Mouse (Mus musculus): ENCODE results near the gene Casp7. TPM values are rescaled to one million over a fixed set of nuclear protein-coding genes. Genes with fewer than 3 reads are reported as not detected.
"Not testable (repeated sequence)": the region's sequence is repeated elsewhere in the genome, so short reads cannot be mapped to it uniquely, and the experiment has no call there.

The Casp7 gene
- polyA plus RNA-seq, 1 experiment from 2014 or later = 21.3 TPM

DNA sequence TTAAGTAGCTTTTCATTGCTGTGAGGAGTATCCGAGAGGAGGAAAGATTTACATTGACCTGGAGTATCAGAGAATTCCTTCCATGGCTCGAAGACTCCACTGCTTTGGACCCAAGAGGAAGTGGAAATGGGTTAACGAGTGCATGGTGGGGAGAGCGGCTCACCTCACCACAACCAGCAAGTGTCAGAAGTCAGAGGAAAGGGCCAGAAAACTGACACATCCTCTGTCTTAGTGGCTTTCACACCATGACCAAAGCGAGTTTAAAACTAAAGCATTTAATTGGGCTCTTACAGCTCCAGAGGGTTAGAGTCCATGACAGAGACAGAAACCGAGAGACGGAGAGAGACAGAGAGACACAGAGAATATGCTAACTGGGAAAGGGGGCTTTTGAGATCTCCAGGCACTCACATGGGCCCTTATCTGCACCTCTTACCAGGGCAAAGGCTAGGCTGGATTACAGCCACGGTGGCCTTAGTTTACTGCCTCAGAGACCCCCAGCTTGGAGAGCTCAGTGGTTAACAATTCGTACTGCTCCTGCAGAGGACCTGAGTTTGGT lies 3.5 kb upstream of the Casp7 start:
- 66% methylated on average over 9 of the region's 9 CpGs for WGBS (ENCODE audit: missing documents)
- H3K79me2 ChIP-seq (ENCODE audit: inconsistent target) = no peaks in the 10 kb centered on the region; the same call in 1 of the 2 replicates
- no peak overlapping the region for H3K27ac ChIP-seq
- H3K4me3 ChIP-seq (ENCODE audit: inconsistent target) = no peak overlapping the region
- no peaks in the 10 kb centered on the region for H3K36me3 ChIP-seq (ENCODE audit: inconsistent target)

- WGBS (ENCODE audit: missing documents) = 94% methylated on average over 16 of the region's 16 CpGs
- Histone ChIP-seq H3K27ac (no peak overlapping the region), H3K4me3 (ENCODE audit: inconsistent target) (no peak overlapping the region), H3K79me2 (ENCODE audit: inconsistent target) (peaks cover 18% of the 10 kb centered on the region; the same call in 1 of the 2 replicates), H3K36me3 (ENCODE audit: inconsistent target) (no peaks in the 10 kb centered on the region)
Observed at GRCm38 (mm10) chr19:56395183-56395935, 1.6 kb upstream of the Casp7 start.

DNA sequence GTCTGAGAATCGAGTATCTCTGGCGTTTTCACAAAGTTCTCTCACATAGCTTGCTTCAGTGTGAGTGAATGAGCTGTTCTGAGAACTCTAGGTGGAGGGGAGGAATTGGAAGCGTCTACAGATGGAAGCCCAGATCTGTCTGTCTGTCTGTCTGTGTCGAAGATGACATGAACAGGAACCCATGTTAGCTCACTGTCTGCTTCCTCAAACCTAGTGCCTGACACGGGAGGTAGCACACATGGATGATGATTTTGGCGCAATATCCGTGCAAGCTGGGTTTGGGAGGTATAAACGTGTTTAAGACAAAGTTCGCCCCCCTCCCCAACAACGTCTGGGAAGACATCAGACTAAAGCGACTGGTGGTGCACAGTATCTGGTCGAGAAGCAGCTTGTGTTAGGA lies 702 bp upstream of the Casp7 start:
- 17% methylated on average over 12 of the region's 12 CpGs for WGBS (ENCODE audit: missing documents)
- no peaks in the 10 kb centered on the region for H3K36me3 ChIP-seq (ENCODE audit: inconsistent target)
- peaks cover 27% of the 10 kb centered on the region; the same call in 1 of the 2 replicates for H3K79me2 ChIP-seq (ENCODE audit: inconsistent target)
- 0 out of 2 replicates have a peak overlapping the region, but pooled peaks have one; percentile 22 for H3K27ac ChIP-seq
- peak overlapping the region; percentile 78 for H3K4me3 ChIP-seq (ENCODE audit: inconsistent target)

DNA sequence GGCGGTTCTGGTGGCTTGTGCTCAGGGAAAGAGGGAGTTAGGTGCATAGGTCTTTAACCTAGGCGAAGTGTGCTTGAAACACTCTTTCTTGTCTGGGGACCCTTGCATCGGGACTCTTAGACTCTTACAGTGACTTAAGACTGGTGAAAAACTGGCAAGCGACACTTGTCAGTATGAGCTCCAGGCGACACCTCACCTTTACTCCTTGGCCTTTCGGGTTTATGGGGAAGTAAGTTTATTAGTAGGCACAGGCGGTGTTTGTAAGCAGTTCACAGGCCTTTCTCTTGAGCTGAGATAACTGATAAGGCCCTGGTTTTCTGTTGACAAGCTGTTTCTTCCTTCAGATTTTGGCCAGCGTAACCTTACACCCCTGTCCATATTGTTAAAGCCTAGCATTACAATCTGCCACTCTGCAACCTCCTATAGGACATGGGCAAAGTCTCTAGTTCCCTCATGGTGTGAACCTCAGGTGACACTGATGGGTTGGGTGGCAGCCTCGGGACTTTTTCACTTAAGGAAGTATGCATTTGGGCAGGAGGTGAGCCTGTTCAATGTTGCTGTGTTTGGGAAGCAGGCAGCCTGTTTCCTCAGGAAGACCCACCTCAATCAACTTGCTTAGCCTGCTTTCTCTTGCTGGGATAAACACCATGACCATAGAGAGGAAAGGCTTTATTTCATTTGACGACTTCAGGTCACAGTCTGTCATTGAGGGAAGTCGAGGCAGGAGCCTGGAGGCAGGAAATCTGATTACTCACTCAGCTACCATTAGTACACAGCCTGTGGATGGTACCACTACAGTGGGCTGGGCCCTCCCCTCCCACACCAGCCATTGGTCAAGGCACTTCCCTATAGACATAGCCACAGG lies 966 bp downstream of the Casp7 start:
- WGBS (ENCODE audit: missing documents) = 10% methylated on average over 10 of the region's 11 CpGs
- Histone ChIP-seq H3K4me3 (ENCODE audit: inconsistent target) (peak overlapping the region; percentile 78), H3K36me3 (ENCODE audit: inconsistent target) (no peaks in the 10 kb centered on the region)

DNA sequence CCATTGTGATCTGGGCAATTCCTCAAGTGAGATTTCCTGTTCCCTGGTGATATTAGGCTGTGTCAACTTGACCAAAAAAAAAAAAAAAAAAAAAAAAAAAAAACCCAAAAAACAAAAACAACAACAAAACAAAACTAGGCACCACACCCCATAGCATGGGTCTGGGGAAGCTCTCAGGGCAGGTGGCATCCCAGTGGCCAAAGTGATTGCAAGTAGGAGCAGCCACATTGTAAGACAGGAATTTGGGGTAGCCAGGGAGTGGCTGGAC lies 1.5 kb downstream of the Casp7 start:
- peaks cover 41% of the 10 kb centered on the region; the same call in 1 of the 2 replicates for H3K79me2 ChIP-seq (ENCODE audit: inconsistent target)
- no peak overlapping the region for H3K4me3 ChIP-seq (ENCODE audit: inconsistent target)
- no peak overlapping the region for H3K27ac ChIP-seq
- H3K36me3 ChIP-seq (ENCODE audit: inconsistent target) = no peaks in the 10 kb centered on the region

More for the DNA sequence above, 966 bp downstream of the Casp7 start:
- Histone ChIP-seq H3K27ac (peak overlapping the region; percentile 66), H3K79me2 (ENCODE audit: inconsistent target) (peaks cover 41% of the 10 kb centered on the region; the same call in 1 of the 2 replicates)

GRCm38 (mm10) chr19:56400200-56400599 lies 3.3 kb downstream of the Casp7 start:
- Histone ChIP-seq H3K36me3 (ENCODE audit: inconsistent target) (peaks cover 9% of the 10 kb centered on the region), H3K79me2 (ENCODE audit: inconsistent target) (peaks cover 41% of the 10 kb centered on the region; the same call in 1 of the 2 replicates), H3K27ac (no peak overlapping the region), H3K4me3 (ENCODE audit: inconsistent target) (no peak overlapping the region)
- 48% methylated on average over 14 of the region's 14 CpGs for WGBS (ENCODE audit: missing documents)

GRCm38 (mm10) chr19:56401864-56402263 lies 4.9 kb downstream of the Casp7 start:
- Histone ChIP-seq H3K4me3 (ENCODE audit: inconsistent target) (no peak overlapping the region), H3K27ac (no peak overlapping the region), H3K36me3 (ENCODE audit: inconsistent target) (peaks cover 17% of the 10 kb centered on the region), H3K79me2 (ENCODE audit: inconsistent target) (peaks cover 41% of the 10 kb centered on the region; the same call in 1 of the 2 replicates)
- 94% methylated on average over 6 of the region's 6 CpGs for WGBS (ENCODE audit: missing documents)

GRCm38 (mm10) chr19:56405824-56406223 lies 8.9 kb downstream of the Casp7 start:
- peaks cover 18% of the 10 kb centered on the region; the same call in 1 of the 2 replicates for H3K79me2 ChIP-seq (ENCODE audit: inconsistent target)
- H3K36me3 ChIP-seq (ENCODE audit: inconsistent target) = peaks cover 42% of the 10 kb centered on the region
- H3K4me3 ChIP-seq (ENCODE audit: inconsistent target) = no peak overlapping the region
- WGBS (ENCODE audit: missing documents) = 94% methylated on average over 4 of the region's 4 CpGs
- no peak overlapping the region for H3K27ac ChIP-seq

GRCm38 (mm10) chr19:56406581-56406980 lies 9.7 kb downstream of the Casp7 start:
- Histone ChIP-seq H3K36me3 (ENCODE audit: inconsistent target) (peaks cover 42% of the 10 kb centered on the region), H3K4me3 (ENCODE audit: inconsistent target) (no peak overlapping the region), H3K79me2 (ENCODE audit: inconsistent target) (peaks cover 13% of the 10 kb centered on the region; the same call in 1 of the 2 replicates), H3K27ac (no peak overlapping the region)
- whole genome bisulfite sequencing (ENCODE audit: missing documents) = 95% methylated on average over 7 of the region's 7 CpGs

DNA sequence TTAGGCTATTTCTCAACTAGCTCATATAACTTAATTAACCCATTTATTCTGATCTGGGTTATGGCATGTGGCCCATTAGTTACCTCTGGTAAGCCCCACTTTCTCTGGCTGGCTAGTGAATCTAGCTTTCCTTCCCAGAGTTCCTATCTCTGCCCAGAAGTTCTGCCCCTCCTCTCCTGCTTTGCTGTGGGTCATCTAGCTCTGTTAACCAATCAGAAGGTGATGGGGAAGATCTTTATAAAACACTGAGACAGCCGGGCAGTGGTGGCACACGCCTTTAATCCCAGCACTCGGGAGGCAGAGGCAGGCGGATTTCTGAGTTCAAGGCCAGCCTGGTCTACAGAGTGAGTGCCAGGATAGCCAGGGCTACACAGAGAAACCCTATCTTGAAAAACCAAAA lies 13.0 kb downstream of the Casp7 start:
- 93% methylated on average over 4 of the region's 4 CpGs for WGBS (ENCODE audit: missing documents)
- not testable (repeated sequence) for H3K4me3 ChIP-seq (ENCODE audit: inconsistent target); H3K79me2 ChIP-seq (ENCODE audit: inconsistent target); H3K27ac ChIP-seq
- peaks cover 37% of the 10 kb centered on the region for H3K36me3 ChIP-seq (ENCODE audit: inconsistent target)

GRCm38 (mm10) chr19:56418404-56418803 lies 21.5 kb downstream of the Casp7 start:
- 85% methylated on average over 4 of the region's 4 CpGs for WGBS (ENCODE audit: missing documents)
- no peaks in the 10 kb centered on the region for H3K79me2 ChIP-seq (ENCODE audit: inconsistent target)
- no peak overlapping the region for H3K4me3 ChIP-seq (ENCODE audit: inconsistent target)
- no peak overlapping the region for H3K27ac ChIP-seq
- H3K36me3 ChIP-seq (ENCODE audit: inconsistent target) = no peaks in the 10 kb centered on the region

DNA sequence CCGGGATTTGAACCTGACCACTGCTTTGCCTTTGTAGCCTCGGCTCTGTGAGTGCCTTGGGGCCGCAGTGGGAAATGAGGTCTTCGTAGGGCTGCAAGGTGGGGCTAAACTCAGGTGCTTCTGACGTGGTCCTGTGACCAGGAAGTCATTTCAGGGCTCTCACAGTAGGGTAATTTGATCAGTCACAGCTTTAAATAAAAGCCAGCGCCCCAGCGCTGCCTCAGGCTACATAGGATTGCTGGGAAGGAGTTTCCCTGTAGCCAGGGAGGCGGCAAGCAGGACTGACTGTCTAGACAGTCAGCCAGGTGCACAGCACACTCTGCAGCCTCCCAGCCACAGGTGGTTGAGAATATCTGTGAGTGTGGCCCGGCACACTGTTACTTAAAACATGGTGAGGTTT lies 22.5 kb downstream of the Casp7 start:
- Histone ChIP-seq H3K79me2 (ENCODE audit: inconsistent target) (no peaks in the 10 kb centered on the region), H3K27ac (no peak overlapping the region), H3K36me3 (ENCODE audit: inconsistent target) (peaks cover 2% of the 10 kb centered on the region; the same call in 1 of the 2 replicates), H3K4me3 (ENCODE audit: inconsistent target) (no peak overlapping the region)
- WGBS (ENCODE audit: missing documents) = 97% methylated on average over 9 of the region's 9 CpGs

DNA sequence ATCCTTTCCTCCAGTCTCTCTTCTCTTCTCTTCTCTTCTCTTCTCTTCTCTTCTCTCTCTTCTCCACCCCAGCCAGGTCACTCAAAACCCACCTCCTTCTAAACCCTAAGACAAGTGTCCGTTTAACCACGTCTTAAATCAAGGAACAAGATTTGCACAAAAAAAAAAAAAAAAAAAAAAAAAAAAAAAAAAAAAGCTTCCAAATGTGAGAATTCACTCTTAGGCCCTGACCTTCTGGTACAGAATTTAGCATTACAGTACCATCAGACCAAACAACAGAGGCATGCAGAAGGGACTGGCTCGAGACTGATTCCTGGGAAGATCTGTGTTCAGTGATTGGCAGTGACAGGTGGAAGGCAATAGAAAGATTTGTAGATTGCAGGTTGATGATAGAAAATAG lies 23.4 kb downstream of the Casp7 start:
- Histone ChIP-seq H3K36me3 (ENCODE audit: inconsistent target) (peaks cover 9% of the 10 kb centered on the region; the same call in 1 of the 2 replicates), H3K4me3 (ENCODE audit: inconsistent target) (no peak overlapping the region), H3K27ac (no peak overlapping the region), H3K79me2 (ENCODE audit: inconsistent target) (no peaks in the 10 kb centered on the region)
- WGBS (ENCODE audit: missing documents) = 100% methylated on average over 2 of the region's 3 CpGs

DNA sequence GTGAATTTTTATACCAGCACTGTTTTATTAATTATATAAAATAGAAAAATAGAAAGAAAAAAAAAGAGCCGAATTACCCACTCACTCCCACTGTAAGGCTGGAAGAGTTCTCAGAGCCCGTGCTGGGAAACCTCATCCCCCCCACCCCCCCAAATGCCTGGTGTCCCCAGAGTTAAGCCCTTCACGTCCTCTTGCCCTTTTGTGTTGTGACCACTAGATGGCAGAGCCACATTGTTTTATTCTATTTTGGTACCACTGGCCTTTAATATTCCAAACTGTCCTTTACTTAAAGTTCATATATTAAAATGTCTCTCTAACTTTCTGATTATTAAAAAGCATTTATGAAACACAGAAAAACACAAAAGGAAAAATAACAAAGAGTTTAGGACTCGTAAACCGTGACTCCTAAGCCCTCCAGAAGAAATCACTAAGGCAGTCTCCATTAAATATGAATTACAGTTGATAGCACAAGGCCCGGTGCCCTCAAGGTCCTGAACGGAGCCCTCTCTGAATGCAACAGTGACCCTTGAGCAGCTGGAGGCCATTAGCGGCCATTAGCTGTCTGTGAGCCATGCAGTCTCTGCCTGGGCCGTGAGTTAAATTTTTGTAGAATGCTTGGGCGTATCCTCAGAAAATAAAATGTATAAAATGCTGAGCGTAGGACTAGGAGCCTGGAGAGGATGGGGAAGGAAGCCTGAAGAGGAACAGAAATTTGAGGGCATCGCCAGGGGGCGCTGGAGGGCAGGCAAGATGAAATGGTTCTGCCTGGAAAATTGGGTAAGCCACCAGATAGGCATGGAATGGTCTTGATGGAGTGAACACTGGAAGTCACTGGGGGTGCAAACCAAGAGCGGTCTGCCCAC lies 25.8 kb downstream of the Casp7 start:
- H3K27ac ChIP-seq = no peak overlapping the region

More for the DNA sequence above, 25.8 kb downstream of the Casp7 start:
- Histone ChIP-seq H3K4me3 (ENCODE audit: inconsistent target) (no peak overlapping the region), H3K79me2 (ENCODE audit: inconsistent target) (no peaks in the 10 kb centered on the region), H3K36me3 (ENCODE audit: inconsistent target) (peaks cover 9% of the 10 kb centered on the region; the same call in 1 of the 2 replicates)
- 70% methylated on average over 14 of the region's 14 CpGs for WGBS (ENCODE audit: missing documents)

Data from macrophage (primary cell).